Mouse (Mus musculus): Measurements from ENCODE around the gene Mpnd. TPM values are rescaled to one million over a fixed set of nuclear protein-coding genes. Genes with fewer than 3 reads are reported as not detected.

Mpnd gene
- polyA plus RNA-seq, 1 experiment from 2014 or later: 150 TPM

DNA sequence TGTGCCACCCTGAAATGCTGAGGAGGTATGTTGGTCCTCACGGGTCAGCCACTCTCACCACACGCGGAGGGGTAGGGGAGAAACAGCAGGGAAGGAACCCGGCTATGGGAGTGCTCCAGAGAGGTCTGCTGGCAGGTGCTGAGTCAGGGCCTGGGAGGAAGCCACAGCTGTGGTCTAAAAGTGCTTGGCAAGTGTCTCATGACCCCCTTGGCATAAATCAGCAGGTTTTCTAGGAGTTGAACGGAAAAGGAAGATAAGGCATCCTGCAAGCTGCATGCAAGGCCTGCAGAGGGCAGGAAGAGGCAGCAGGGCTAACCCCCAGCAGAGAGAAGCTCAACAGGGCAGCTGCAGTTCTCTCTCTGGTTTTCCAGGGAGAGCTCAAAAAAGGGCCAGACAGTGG lies 25.4 kb downstream of the Mpnd start:
- H3K36me3 ChIP-seq (ENCODE audit: control insufficient read depth, insufficient read depth, low read length): peaks cover 10% of the 10 kb centered on the region; the same call in 1 of the 2 replicates
- H3K9me3 ChIP-seq (ENCODE audit: control insufficient read depth, low read length): no peaks in the 10 kb centered on the region
- no peak overlapping the region for H3K4me3 ChIP-seq (ENCODE audit: low read depth, low read length)
- no peak for ATAC-seq (ENCODE audit: low read depth)
- H3K9ac ChIP-seq (replicated peaks; ENCODE audit: low read depth, low read length): no peak overlapping the region
- H3K27me3 ChIP-seq (ENCODE audit: control insufficient read depth, insufficient read depth, low read length): no peaks in the 10 kb centered on the region
- no peak overlapping the region for H3K27ac ChIP-seq (ENCODE audit: low read depth, low read length)
- peaks cover 9% of the 10 kb centered on the region for H3K4me1 ChIP-seq (ENCODE audit: control insufficient read depth, insufficient read depth, low read length)
- WGBS: 66% methylated on average over 5 of the region's 5 CpGs
- no peak overlapping the region for H3K4me2 ChIP-seq (ENCODE audit: low read depth, low read length)

DNA sequence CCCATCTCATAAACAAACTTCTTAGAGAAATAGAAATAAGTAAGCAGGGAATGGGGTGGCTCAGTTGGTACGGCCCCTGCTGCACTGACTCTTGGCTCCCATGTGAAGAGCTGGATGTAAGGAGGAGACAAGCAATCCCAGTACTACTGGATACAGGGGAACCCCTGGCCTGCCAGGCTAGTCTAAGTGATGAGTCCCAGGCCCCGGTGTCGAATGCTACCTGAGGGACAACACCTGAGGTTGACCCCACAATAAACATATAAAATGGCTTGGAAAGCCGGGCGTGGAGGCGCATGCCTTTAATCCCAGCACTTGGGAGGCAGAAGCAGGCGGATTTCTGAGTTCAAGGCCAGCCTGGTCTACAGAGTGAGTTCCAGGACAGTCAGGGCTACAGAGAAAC lies 25.9 kb downstream of the Mpnd start:
- no peak overlapping the region for H3K9ac ChIP-seq (replicated peaks; ENCODE audit: low read depth, low read length)
- no peak for ATAC-seq (ENCODE audit: low read depth)
- 94% methylated on average over 7 of the region's 7 CpGs for WGBS
- H3K4me1 ChIP-seq (ENCODE audit: control insufficient read depth, insufficient read depth, low read length): peaks cover 9% of the 10 kb centered on the region
- no peak overlapping the region for H3K4me2 ChIP-seq (ENCODE audit: low read depth, low read length)
- H3K36me3 ChIP-seq (ENCODE audit: control insufficient read depth, insufficient read depth, low read length): peaks cover 10% of the 10 kb centered on the region; the same call in 1 of the 2 replicates
- no peak overlapping the region for H3K27ac ChIP-seq (ENCODE audit: low read depth, low read length)
- H3K4me3 ChIP-seq (ENCODE audit: low read depth, low read length): no peak overlapping the region
- H3K9me3 ChIP-seq (ENCODE audit: control insufficient read depth, low read length): no peaks in the 10 kb centered on the region
- H3K27me3 ChIP-seq (ENCODE audit: control insufficient read depth, insufficient read depth, low read length): no peaks in the 10 kb centered on the region

DNA sequence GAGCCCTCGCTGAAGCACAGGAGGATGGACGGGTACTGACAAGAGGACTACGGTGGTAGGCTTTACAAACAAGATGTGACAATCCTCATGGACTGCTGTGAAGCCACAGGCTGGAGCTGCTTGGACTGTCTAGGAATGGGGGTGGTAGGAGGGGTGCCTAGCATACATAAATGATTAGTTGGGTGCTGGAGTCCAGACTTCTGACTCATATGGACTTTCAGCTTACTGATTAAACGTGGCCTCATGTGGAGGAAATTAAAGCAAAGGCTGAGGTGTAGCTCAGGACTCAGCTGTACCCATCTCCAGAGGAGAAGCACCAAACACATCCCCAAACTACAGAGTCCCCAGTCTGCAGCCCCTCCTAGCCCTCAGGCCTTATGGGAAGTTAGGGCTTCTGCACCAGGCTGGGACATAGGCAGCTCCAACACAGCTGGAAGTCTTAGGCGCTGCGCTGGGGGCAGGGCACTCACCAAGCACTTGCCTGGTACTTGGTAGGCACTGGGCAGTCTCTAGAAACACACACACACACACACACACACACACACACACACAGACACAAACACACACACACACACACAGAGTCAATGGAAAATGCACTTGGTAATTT lies 26.7 kb downstream of the Mpnd start:
- 77% methylated on average over 6 of the region's 6 CpGs for WGBS
- H3K4me1 ChIP-seq (ENCODE audit: control insufficient read depth, insufficient read depth, low read length): peaks cover 9% of the 10 kb centered on the region
- H3K9me3 ChIP-seq (ENCODE audit: control insufficient read depth, low read length): no peaks in the 10 kb centered on the region
- H3K4me2 ChIP-seq (ENCODE audit: low read depth, low read length): no peak overlapping the region
- H3K9ac ChIP-seq (replicated peaks; ENCODE audit: low read depth, low read length): no peak overlapping the region
- H3K36me3 ChIP-seq (ENCODE audit: control insufficient read depth, insufficient read depth, low read length): peaks cover 10% of the 10 kb centered on the region; the same call in 1 of the 2 replicates
- ATAC-seq (ENCODE audit: low read depth): no peak
- H3K27me3 ChIP-seq (ENCODE audit: control insufficient read depth, insufficient read depth, low read length): no peaks in the 10 kb centered on the region
- no peak overlapping the region for H3K4me3 ChIP-seq (ENCODE audit: low read depth, low read length)
- no peak overlapping the region; the same call in 1 of the 2 replicates for H3K27ac ChIP-seq (ENCODE audit: low read depth, low read length)

DNA sequence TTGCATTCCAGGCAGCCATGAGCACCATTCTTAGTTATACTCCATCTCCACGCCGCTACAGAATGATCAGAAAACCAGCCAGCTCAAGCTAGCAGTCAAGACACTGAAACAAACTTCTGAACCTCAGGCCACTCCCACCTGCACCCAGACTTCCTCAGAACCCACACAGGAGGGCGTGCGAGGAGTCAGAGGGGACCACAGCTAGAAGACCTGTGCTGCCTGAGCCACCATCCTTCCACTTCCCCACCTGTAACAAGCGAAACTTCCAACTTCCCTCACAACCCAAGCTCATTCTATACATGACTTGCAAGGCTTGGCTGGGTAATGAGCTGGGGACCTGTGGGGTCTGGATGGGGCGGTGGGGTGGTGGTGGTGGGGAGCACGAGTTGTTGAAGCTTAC lies 27.3 kb downstream of the Mpnd start:
- 86% methylated on average over 7 of the region's 7 CpGs for WGBS
- Histone ChIP-seq H3K4me1 (ENCODE audit: control insufficient read depth, insufficient read depth, low read length) (peaks cover 9% of the 10 kb centered on the region), H3K27me3 (ENCODE audit: control insufficient read depth, insufficient read depth, low read length) (no peaks in the 10 kb centered on the region), H3K9me3 (ENCODE audit: control insufficient read depth, low read length) (no peaks in the 10 kb centered on the region), H3K36me3 (ENCODE audit: control insufficient read depth, insufficient read depth, low read length) (peaks cover 10% of the 10 kb centered on the region; the same call in 1 of the 2 replicates), H3K4me3 (ENCODE audit: low read depth, low read length) (no peak overlapping the region), H3K9ac (replicated peaks; ENCODE audit: low read depth, low read length) (no peak overlapping the region), H3K27ac (ENCODE audit: low read depth, low read length) (no peak overlapping the region), H3K4me2 (ENCODE audit: low read depth, low read length) (no peak overlapping the region)
- ATAC-seq (ENCODE audit: low read depth): no peak

DNA sequence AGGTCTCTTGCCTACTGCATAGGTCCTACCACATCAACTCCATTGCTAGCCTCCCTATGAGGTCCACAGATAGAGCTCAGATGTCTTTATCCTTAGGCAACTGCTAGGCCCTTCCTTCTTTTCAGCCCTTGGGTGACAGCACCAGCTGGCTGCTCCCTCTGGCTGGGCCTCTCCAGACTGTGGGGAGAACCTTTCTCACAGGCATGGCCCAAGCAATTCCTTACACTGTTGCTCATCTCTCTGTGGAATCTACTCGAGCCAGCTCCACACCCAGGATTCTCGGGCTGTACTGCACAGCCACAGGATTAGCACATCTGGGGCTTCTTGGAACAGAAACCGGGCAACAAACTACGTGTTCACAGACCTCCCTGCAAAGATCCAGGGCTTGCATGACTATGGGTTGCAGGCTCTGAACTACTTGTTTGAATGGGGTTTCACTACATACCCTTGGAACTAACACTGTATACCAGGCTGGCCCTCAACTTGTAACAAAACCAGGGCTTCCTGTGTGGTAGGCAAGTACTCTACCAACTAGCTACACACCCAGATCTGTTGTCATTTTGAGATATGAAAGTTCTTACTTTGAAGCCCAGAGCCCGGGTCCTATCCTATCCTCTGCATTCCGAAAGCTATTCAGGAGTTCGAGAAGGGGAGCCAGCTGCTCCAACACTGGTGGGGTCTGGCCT lies 28.7 kb downstream of the Mpnd start:
- no peaks in the 10 kb centered on the region for H3K9me3 ChIP-seq (ENCODE audit: control insufficient read depth, low read length)
- H3K4me2 ChIP-seq (ENCODE audit: low read depth, low read length): no peak overlapping the region

DNA sequence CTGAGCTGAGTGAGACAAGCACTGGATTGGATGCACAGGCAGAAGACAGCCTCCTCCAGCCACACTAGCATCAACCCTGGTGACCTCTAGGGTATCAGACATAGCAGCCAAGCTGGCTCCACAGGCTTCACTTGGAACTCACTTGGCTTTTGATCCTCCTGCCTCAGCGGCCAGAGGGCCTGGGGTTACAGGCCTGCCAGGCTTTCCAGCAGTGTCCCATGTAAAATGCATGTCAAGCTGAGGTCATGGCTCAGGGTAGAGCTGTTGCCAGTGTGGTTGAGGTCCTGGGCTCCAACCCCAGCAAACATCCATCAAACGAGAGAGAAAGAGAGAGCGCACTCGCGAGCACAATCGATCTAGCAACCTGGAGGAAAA lies 29.2 kb downstream of the Mpnd start:
- ATAC-seq (ENCODE audit: low read depth): no peak
- Histone ChIP-seq H3K4me2 (ENCODE audit: low read depth, low read length) (0 out of 2 replicates have a peak overlapping the region, but pooled peaks have one; percentile 67), H3K36me3 (ENCODE audit: control insufficient read depth, insufficient read depth, low read length) (peaks cover 10% of the 10 kb centered on the region; the same call in 1 of the 2 replicates), H3K4me1 (ENCODE audit: control insufficient read depth, insufficient read depth, low read length) (peaks cover 9% of the 10 kb centered on the region), H3K9me3 (ENCODE audit: control insufficient read depth, low read length) (no peaks in the 10 kb centered on the region), H3K4me3 (ENCODE audit: low read depth, low read length) (no peak overlapping the region), H3K9ac (replicated peaks; ENCODE audit: low read depth, low read length) (no peak overlapping the region), H3K27ac (ENCODE audit: low read depth, low read length) (no peak overlapping the region), H3K27me3 (ENCODE audit: control insufficient read depth, insufficient read depth, low read length) (no peaks in the 10 kb centered on the region)
- 88% methylated on average over 6 of the region's 6 CpGs for WGBS

More for the DNA sequence above, 28.7 kb downstream of the Mpnd start:
- 93% methylated on average over 7 of the region's 7 CpGs for WGBS
- Histone ChIP-seq H3K36me3 (ENCODE audit: control insufficient read depth, insufficient read depth, low read length) (peaks cover 10% of the 10 kb centered on the region; the same call in 1 of the 2 replicates), H3K9ac (replicated peaks; ENCODE audit: low read depth, low read length) (no peak overlapping the region), H3K27me3 (ENCODE audit: control insufficient read depth, insufficient read depth, low read length) (no peaks in the 10 kb centered on the region), H3K4me3 (ENCODE audit: low read depth, low read length) (no peak overlapping the region), H3K27ac (ENCODE audit: low read depth, low read length) (no peak overlapping the region), H3K4me1 (ENCODE audit: control insufficient read depth, insufficient read depth, low read length) (peaks cover 9% of the 10 kb centered on the region)
- no peak for ATAC-seq (ENCODE audit: low read depth)

DNA sequence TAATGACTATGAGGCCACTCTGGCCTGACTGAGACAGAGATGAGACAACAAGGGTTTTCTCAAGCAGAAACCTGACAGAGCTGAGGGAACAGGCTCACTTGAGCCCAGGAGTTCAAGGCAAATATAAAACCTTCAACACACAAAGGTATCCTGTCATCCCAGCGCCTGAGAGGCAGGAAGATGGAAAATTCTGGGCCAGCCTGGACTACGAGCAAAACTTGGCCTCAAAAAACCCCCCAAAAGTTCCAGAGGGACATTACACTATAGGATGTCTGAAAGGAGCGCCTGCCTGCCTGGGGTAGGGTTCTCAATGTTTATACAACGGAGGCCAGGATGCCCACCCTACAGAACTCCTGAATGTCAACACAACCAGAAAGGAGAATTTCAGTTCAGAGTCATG lies 29.7 kb downstream of the Mpnd start:
- Histone ChIP-seq H3K4me3 (ENCODE audit: low read depth, low read length) (peak overlapping the region; percentile 81; the same call in 1 of the 2 replicates), H3K36me3 (ENCODE audit: control insufficient read depth, insufficient read depth, low read length) (peaks cover 10% of the 10 kb centered on the region; the same call in 1 of the 2 replicates), H3K9ac (replicated peaks; ENCODE audit: low read depth, low read length) (peak overlapping the region; percentile 78; the same call in 1 of the 2 replicates), H3K27ac (ENCODE audit: low read depth, low read length) (no peak overlapping the region), H3K4me1 (ENCODE audit: control insufficient read depth, insufficient read depth, low read length) (peaks cover 9% of the 10 kb centered on the region), H3K4me2 (ENCODE audit: low read depth, low read length) (peak overlapping the region; percentile 67), H3K9me3 (ENCODE audit: control insufficient read depth, low read length) (no peaks in the 10 kb centered on the region), H3K27me3 (ENCODE audit: control insufficient read depth, insufficient read depth, low read length) (no peaks in the 10 kb centered on the region)
- ATAC-seq (ENCODE audit: low read depth): no peak
- WGBS: 86% methylated on average over 4 of the region's 4 CpGs

DNA sequence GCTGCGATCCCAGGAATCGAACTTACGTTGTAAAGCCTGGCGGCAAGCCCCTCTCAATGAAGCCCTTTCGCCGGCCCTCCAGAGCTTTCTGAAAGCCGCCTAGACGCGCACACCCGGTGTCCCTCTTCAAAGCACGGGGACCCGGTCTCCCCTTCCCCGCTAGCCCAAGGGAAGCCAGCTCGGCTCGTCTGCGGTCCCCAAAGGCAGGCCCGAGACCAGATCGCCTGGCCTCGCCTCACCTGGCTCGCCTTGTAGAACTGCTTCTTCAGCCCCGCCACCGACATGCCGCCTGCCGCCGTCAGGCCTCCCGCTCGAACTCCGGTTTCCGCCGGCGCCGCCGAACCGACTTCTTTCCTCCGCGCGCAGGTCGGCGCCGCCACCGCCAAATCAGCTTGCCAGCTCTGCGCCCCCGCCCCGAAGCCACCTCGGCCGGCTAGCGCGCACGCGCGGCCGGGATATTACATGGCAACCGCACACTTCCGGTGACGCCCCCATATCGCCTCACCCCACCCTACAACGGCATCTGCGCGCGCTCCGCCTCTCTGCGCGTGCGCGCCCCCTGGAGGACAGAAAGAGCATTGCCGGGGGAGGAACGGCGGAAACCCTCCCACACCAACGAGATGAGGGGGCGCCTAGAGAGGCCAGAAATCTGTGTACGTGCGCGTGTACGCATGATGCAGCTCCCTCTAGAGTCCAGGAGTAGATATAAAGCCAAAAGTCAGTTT lies 30.8 kb downstream of the Mpnd start, which contains the start of gene Sh3gl1:
Gene Sh3gl1, minus strand, starts transcription at position 460 of the 725 bp plus-strand sequence.
- under 1% methylated on average over 74 of the region's 74 CpGs for WGBS
- peak within 1 kb of the TSS; percentile 67 for H3K4me2 ChIP-seq (ENCODE audit: low read depth, low read length)
- peak within 1 kb of the TSS; percentile 81 for H3K4me3 ChIP-seq (ENCODE audit: low read depth, low read length)
- H3K36me3 ChIP-seq (ENCODE audit: control insufficient read depth, insufficient read depth, low read length): peaks cover 10% of the 10 kb centered on the region; the same call in 1 of the 2 replicates
- H3K9me3 ChIP-seq (ENCODE audit: control insufficient read depth, low read length): no peaks in the 10 kb centered on the region
- H3K27me3 ChIP-seq (ENCODE audit: control insufficient read depth, insufficient read depth, low read length): no peaks in the 10 kb centered on the region
- H3K9ac ChIP-seq (replicated peaks; ENCODE audit: low read depth, low read length): peak within 1 kb of the TSS; percentile 78
- peak; percentile 89 for ATAC-seq (ENCODE audit: low read depth)
- H3K27ac ChIP-seq (ENCODE audit: low read depth, low read length): peak within 1 kb of the TSS; percentile 83
- peaks cover 15% of the 10 kb centered on the region for H3K4me1 ChIP-seq (ENCODE audit: control insufficient read depth, insufficient read depth, low read length)
